Mouse (Mus musculus) cortical plate, adult 2 months (tissue): ENCODE data around the gene Tomm40. TPM values are rescaled to one million over a fixed set of nuclear protein-coding genes. Genes with fewer than 3 reads are reported as not detected.

Experiments
- H3K27ac ChIP-seq: fragments of 200-500 bp; 2 replicates; pipeline ENCODE4 v1.5.1; 2012; ENCODE audit warnings: low read length, control low read depth, inconsistent platforms; ENCODE audit not compliant: insufficient read depth
- H3K4me1 ChIP-seq: fragments of 200-500 bp; 2 replicates; pipeline ENCODE4 v1.6.1; 2011; ENCODE audit warnings: low read length; ENCODE audit not compliant: control insufficient read depth, insufficient read depth
- H3K4me3 ChIP-seq: fragments of 200-500 bp; 2 replicates; pipeline ENCODE4 v1.5.1; 2011; ENCODE audit warnings: mild to moderate bottlenecking, low read length, control low read depth; ENCODE audit not compliant: insufficient read depth
- CTCF ChIP-seq: fragments of 200-500 bp; IDR thresholded peaks from 2 replicates; pipeline ENCODE4 v1.5.1; 2011; ENCODE audit warnings: mild to moderate bottlenecking, control low read depth, low read length; ENCODE audit not compliant: insufficient read depth; ENCODE audit errors: extremely low read depth
- POLR2A ChIP-seq: fragments of 200-500 bp; IDR thresholded peaks from 2 replicates; pipeline ENCODE4 v1.6.1; 2011; ENCODE audit warnings: mild to moderate bottlenecking, low read length, control low read depth; ENCODE audit not compliant: insufficient read depth; ENCODE audit errors: extremely low read depth
- polyA plus RNA-seq: library from polyadenylated mRNA; depleted of rRNA; stranded (reverse); fragments of >200 nt; gene quantifications from 2 replicates; pipeline ENCODE4 v1.2.3, GENCODE M21; 2012

Gene Tomm40
- polyA plus RNA-seq, 1 experiment = 108 TPM

- Histone ChIP-seq H3K4me1 (no peaks in the 10 kb centered on the region), H3K4me3 (no peak overlapping the region), H3K27ac (no peak overlapping the region)
- TF ChIP-seq POLR2A (no peak), CTCF (no peak)
Observed at GRCm38 (mm10) chr7:19682979-19683378, 32.3 kb downstream of the Tomm40 start.

GRCm38 (mm10) chr7:19681202-19681694 lies 34.0 kb downstream of the Tomm40 start, which contains the start of the genes Gm44805 and Apoc4:
TSS of gene Gm44805 (minus strand) at chr7:19681423.
TSS of gene Apoc4 (minus strand) at chr7:19681479.
- Histone ChIP-seq H3K27ac (no peak within 1 kb of the TSS), H3K4me1 (no peaks in the 10 kb centered on the region), H3K4me3 (no peak within 1 kb of the TSS)
- TF ChIP-seq POLR2A = no peak
- no peak for TF ChIP-seq CTCF

GRCm38 (mm10) chr7:19680702-19681101 lies 34.5 kb downstream of the Tomm40 start:
- TF ChIP-seq POLR2A = no peak
- no peak for TF ChIP-seq CTCF
- Histone ChIP-seq H3K27ac (no peak overlapping the region), H3K4me1 (no peaks in the 10 kb centered on the region), H3K4me3 (no peak overlapping the region)

DNA sequence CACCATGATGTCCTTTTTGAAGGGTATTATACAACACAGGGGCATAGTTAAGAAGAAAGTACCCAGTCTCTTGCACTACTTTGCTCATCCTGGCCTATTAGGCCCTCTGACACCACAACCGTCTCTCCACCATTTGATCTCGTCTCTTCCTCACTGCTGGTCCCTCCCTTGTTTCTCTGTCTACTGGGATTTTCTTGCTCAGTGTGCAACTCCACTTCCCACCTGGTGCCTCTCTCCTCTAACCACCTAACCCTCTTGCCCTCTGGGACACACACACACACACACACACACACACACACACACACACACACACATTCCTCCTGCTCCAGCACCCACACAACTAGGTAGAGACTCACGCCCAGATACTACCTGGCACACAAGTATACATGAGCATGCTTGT lies 36.3 kb downstream of the Tomm40 start:
- no peak for TF ChIP-seq POLR2A
- Histone ChIP-seq H3K4me3 (no peak overlapping the region), H3K4me1 (no peaks in the 10 kb centered on the region), H3K27ac (no peak overlapping the region)

- TF ChIP-seq POLR2A = no peak
- TF ChIP-seq CTCF = no peak
- Histone ChIP-seq H3K27ac (no peak within 1 kb of the TSS), H3K4me1 (no peaks in the 10 kb centered on the region), H3K4me3 (no peak within 1 kb of the TSS)
Observed at GRCm38 (mm10) chr7:19677872-19678271, 37.4 kb downstream of the Tomm40 start, which contains the start of gene Apoc2. TSS of gene Apoc2 (minus strand) at chr7:19677941.

- Histone ChIP-seq H3K4me3 (no peak overlapping the region), H3K27ac (no peak overlapping the region), H3K4me1 (no peaks in the 10 kb centered on the region)
- no peak for TF ChIP-seq POLR2A
- TF ChIP-seq CTCF = no peak
Observed at GRCm38 (mm10) chr7:19676662-19677061, 38.6 kb downstream of the Tomm40 start.

GRCm38 (mm10) chr7:19675824-19676223 lies 39.4 kb downstream of the Tomm40 start:
- Histone ChIP-seq H3K4me1 (no peaks in the 10 kb centered on the region), H3K4me3 (no peak overlapping the region), H3K27ac (no peak overlapping the region)
- no peak for TF ChIP-seq CTCF
- TF ChIP-seq POLR2A = no peak

DNA sequence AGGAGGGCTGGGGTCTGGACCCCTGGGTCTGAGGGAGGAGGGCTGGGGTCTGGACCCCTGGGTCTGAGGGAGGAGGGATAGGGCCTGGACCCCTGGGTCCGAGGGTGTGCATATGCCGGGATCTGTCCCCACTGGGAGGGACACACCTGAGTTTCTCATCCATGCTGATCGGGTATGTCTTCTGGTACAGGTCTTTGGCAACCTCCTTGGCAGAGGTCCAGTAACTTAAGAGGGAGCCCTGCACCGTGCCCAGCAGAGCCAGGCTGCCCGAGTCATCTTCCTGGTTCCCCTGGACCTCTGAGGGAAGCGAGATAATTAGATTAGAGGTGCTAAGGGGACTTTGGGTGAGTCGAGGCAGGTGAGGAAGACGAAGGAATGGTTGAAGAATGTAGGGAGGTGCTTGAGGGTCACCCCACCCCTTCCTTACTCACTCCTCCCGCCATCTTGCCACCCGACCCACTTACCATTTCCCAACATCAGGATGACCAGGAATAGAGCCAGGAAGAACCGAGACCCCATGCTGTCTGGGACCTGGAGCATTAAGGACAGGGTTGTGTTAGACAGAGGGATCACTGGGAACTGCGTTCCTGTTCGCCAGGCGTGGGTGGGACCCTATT lies 42.0 kb downstream of the Tomm40 start:
- Histone ChIP-seq H3K4me1 (no peaks in the 10 kb centered on the region; the same call in 1 of the 2 replicates), H3K27ac (no peak overlapping the region), H3K4me3 (no peak overlapping the region)
- TF ChIP-seq CTCF = no peak
- no peak for TF ChIP-seq POLR2A

DNA sequence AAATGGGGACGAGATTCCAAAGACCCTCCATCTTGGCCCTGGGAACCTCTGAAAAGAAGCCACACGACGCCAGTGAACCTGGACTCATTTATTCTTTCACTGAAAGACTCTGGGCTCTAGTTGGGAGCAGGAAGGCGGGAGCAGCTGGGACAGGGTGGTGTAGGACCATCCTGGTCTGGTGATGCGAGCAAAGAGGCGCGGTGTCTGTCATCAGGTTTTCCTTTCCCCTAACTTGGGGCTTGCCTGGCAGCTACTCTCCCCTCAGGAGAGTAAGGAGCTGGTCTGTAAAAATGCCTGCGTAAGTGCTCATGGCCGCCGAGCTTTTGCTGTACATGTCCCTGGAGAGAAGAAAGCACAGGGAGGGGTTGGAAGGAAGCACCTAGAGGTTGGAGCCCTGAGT lies 43.7 kb downstream of the Tomm40 start:
- Histone ChIP-seq H3K4me1 (no peaks in the 10 kb centered on the region; the same call in 1 of the 2 replicates), H3K27ac (no peak overlapping the region), H3K4me3 (no peak overlapping the region)
- no peak for TF ChIP-seq POLR2A
- TF ChIP-seq CTCF = no peak

GRCm38 (mm10) chr7:19668947-19669721 lies 46.1 kb downstream of the Tomm40 start:
- H3K27ac ChIP-seq = peak overlapping the region; percentile 53
- no peaks in the 10 kb centered on the region; the same call in 1 of the 2 replicates for H3K4me1 ChIP-seq
- no peak overlapping the region for H3K4me3 ChIP-seq
- TF ChIP-seq POLR2A = no peak
- peak; percentile 97 for TF ChIP-seq CTCF
